Mouse (Mus musculus) large intestine, adult 2 months (tissue): ENCODE data around the gene Ocm. TPM values are rescaled to one million over a fixed set of nuclear protein-coding genes. Genes with fewer than 3 reads are reported as not detected.

ENCODE experiments used
- DNase-seq: peaks from one replicate; pipeline ENCODE4 v3.0.0-alpha.2; 2012; ENCODE audit warnings: low read depth, low spot score
- WGBS: fragments of 180-500 bp; shearing (Covaris S2); methylation state at CpG from one replicate; pipeline ENCODE4 v1.1.7; 2018; 5-methylcytosine and 5-hydroxymethylcytosine counted together
- polyA plus RNA-seq: library from polyadenylated mRNA; depleted of rRNA; stranded (reverse); fragments of >200 nt; gene quantifications from 2 replicates; pipeline ENCODE4 v1.2.3, GENCODE M21; 2012; rRNA removed

The Ocm gene
- polyA plus RNA-seq: 23.7 and 30.5 TPM in 2 replicates

DNA sequence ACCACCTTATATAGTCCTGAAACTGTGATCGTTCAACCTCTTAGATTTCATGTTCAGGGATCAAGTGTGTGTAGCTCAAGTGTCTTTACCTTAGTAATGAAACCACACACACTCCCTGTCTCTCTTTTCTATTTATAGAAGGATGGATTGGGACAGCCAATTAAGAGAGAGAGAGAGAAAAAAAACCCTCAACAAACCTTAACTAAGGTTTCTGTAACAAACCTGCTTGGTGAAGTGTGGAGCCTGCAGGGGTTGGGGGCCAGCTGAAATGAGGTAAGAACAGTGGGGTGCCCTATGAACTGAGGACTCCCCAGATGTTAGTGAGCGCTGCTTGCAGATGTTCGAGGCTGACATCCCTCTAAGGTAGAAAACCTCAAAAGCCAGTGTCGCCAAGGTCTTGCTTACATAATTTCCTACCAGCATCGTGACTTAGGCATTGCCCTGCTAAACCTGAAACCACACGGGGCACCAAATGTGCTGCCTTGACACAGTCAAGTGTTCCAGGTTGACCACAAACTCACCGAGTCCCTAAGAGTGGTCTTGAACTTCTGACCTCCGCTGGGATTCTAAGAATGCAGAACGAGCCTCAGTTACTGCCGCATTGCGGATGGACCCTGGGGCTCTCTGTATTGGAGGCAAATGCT, at the start of gene Ocm:
Ocm (minus strand) TSS at position 51 of the 644 bp plus-strand sequence.
- no peak for DNase-seq
- 59% methylated on average over 11 of the region's 11 CpGs for whole genome bisulfite sequencing

GRCm38 (mm10) chr5:144071249-144071648, 44.8 kb upstream of the Ocm start:
- 12% methylated on average over 1 of the region's 1 CpGs for WGBS
- no peak for DNase-seq

DNA sequence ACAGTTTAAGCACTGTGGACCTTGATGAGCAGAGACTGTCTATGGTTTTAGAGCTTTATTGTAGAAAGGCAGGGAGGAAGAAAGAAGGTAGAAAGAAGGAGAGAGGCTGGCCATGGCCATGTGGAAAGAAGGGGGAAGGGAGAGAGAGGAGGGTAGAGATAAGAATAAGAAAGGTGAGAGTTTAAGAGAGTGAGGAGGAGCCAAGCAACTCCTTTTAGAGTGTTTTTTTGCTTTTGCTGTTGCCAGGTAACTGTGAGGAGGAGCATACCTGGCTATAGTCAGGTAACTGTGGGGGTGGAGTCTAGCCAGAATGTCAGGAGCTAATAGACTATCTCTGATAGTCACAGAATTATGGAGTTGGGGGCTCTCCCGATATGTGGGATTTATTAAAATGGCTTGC, 43.6 kb upstream of the Ocm start:
- whole genome bisulfite sequencing: 97% methylated on average over 1 of the region's 1 CpGs
- DNase-seq: no peak

DNA sequence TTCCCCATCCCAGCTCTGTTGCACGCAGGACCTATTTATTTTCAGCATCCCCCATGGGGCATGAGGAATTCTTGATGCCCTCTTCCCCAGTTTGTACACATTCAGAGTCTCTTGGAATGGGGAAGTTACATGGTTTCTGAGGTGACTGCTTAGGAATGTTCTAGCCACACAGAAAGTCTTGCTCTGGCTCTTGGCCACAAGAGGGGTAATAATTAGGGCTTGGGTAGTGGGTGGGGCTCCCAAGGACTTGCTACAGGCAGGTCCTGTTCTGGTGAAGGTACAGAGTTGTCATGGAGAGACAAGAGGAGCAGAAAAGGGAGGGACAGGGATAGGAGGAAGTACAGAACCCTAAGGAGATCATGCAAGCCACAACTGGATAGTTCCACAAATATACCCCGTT, 39.6 kb upstream of the Ocm start:
- WGBS: 55% methylated on average over 2 of the region's 2 CpGs
- no peak for DNase-seq

GRCm38 (mm10) chr5:144064093-144064492, 37.6 kb upstream of the Ocm start:
- 75% methylated on average over 5 of the region's 5 CpGs for WGBS
- no peak for DNase-seq

GRCm38 (mm10) chr5:144054340-144054739, 27.9 kb upstream of the Ocm start:
- peak; percentile 62 for DNase-seq
- WGBS: 39% methylated on average over 6 of the region's 6 CpGs

GRCm38 (mm10) chr5:144053450-144053849, 27.0 kb upstream of the Ocm start:
- 56% methylated on average over 3 of the region's 3 CpGs for WGBS

GRCm38 (mm10) chr5:144051268-144051667, 24.8 kb upstream of the Ocm start:
- no peak for DNase-seq

More at GRCm38 (mm10) chr5:144053450-144053849, 27.0 kb upstream of the Ocm start:
- DNase-seq: no peak

- no peak for DNase-seq
- 62% methylated on average over 3 of the region's 3 CpGs for WGBS
Observed at GRCm38 (mm10) chr5:144049881-144050280, 23.4 kb upstream of the Ocm start.

- WGBS: 72% methylated on average over 13 of the region's 13 CpGs
- DNase-seq: no peak
Observed at GRCm38 (mm10) chr5:144047324-144047723, 20.9 kb upstream of the Ocm start.

- DNase-seq: no peak
- 69% methylated on average over 11 of the region's 11 CpGs for WGBS
Observed at GRCm38 (mm10) chr5:144043166-144043565, 16.7 kb upstream of the Ocm start.

- 42% methylated on average over 11 of the region's 11 CpGs for WGBS
- peak; percentile 56 for DNase-seq
Observed at GRCm38 (mm10) chr5:144040720-144041364, 14.4 kb upstream of the Ocm start.

- no peak for DNase-seq
- WGBS: 85% methylated on average over 5 of the region's 5 CpGs
Observed at GRCm38 (mm10) chr5:144039886-144040285, 13.4 kb upstream of the Ocm start.

DNA sequence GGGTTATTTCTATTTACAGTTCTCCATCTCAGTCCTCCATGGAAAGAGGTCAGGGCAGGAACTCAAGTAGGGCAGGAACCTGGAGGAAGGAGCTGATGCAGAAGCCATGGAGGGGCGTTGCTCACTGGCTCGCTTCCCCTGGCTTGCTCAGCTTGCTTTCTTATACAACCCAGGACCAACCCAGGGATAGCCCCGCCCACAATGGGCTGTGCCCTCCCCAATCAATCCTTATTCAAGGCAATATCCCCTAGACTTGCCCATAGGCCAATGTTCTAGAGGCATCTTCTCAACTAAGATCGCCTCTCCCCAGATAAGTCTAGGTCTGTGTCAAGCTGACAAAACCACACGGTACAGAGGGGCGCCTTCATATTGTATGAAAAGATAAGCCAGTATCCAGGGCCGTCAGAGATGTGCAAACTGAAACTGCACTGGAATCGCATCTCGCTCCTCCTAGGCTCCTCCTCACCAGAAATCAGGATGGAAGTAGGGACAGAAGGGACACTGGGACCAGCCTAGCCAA, 12.7 kb upstream of the Ocm start:
- no peak for DNase-seq
- WGBS: 70% methylated on average over 9 of the region's 9 CpGs

- DNase-seq: no peak
- 66% methylated on average over 17 of the region's 17 CpGs for WGBS
Observed at GRCm38 (mm10) chr5:144036952-144037351, 10.5 kb upstream of the Ocm start.

DNA sequence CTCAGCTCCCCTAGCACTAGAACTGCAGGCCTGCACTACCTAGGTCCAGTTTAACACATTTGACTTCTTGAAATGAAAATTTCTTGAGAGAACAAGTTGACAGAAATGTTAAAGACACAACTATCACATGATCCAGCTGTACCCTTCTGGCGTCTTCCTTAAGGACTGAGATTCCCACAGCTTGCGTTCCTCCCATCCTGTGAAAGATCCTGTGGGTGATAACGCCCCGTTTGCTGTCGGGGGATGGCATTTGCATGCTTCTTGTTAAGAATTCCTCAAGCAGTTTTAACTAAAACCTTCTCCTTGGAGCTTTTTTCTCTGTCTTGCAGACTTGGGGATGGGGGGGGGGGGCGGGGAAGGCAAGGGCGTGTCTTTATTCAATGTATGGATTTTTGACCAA, 8.1 kb upstream of the Ocm start:
- WGBS: 67% methylated on average over 7 of the region's 7 CpGs
- DNase-seq: no peak

- 82% methylated on average over 7 of the region's 7 CpGs for whole genome bisulfite sequencing
Observed at GRCm38 (mm10) chr5:144032491-144032890, 6.0 kb upstream of the Ocm start.

GRCm38 (mm10) chr5:144015845-144016244, 10.6 kb downstream of the Ocm start:
- WGBS: 87% methylated on average over 9 of the region's 9 CpGs
- DNase-seq: no peak

More at GRCm38 (mm10) chr5:144032491-144032890, 6.0 kb upstream of the Ocm start:
- no peak for DNase-seq

DNA sequence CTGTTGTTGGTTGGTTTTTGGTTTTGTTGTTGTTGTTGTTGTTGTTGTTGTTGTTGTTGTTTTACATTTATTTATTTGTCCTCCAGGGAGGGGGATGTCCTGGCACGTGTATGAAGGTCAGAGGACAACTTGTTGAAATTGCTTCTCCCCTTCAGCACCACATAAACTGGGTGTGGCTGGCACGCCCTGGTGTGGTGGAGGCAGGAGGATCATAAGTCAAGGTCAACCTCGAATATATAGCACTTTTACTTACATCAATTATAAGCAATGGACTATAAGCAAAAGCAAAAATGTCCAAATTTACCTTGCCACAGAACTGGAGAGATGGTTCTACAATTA, 11.2 kb downstream of the Ocm start:
- DNase-seq: no peak
- whole genome bisulfite sequencing: 34% methylated on average over 3 of the region's 3 CpGs

DNA sequence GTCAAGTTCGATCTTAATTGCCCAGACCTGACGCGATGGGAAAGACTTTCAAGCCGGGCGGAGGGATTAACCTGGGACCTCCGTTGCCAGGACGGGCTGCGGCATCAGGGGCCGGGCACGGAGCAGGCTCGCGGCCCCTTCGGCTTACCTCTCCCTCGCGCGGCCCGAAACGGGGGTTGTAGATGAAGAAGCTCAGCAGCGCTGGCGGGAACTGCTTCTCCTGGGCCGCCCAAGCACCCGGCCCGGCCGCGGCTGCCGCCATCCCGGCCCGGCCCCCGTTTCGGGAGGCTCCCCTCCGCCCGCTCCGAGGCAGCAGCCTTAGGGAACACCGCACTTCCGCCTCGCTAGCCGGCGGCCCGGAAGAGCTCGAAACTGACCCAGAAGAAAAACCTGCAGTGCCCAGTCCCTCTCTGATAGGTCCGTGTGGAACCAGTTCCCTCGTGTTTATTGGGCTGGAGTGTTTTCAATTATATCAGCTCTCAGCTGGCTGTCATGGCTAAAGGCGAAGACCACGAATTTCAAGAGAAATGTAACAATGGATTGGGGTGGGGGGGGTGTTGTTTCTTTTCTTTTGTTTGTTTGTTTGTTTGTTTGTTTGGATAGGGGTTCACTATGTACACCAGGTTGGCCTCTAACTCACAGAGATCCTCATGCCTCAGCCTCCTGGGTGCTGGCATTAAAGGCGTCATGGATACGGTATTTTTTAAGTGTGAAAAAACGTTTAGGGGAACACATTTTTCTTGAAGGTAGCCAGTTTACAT, 11.7 kb downstream of the Ocm start, which contains the start of gene Ccz1:
Ccz1 (minus strand) TSS at position 327 of the 761 bp plus-strand sequence.
- DNase-seq: peak; percentile 68
- 3% methylated on average over 47 of the region's 47 CpGs for WGBS
